Mouse (Mus musculus) c-Kit-positive CD71-positive TER-119-positive erythroid progenitor cells, embryonic 14.5 days (primary cell): ENCODE data around the gene Olfr196.
"Not testable (repeated sequence)": the region's sequence is repeated elsewhere in the genome, so short reads cannot be mapped to it uniquely, and the experiment has no call there.

ENCODE experiments used
- DNase-seq: peaks from one replicate; pipeline ENCODE4 v3.0.0-alpha.2; 2013; ENCODE audit warnings: low spot score

Olfr196 gene

DNA sequence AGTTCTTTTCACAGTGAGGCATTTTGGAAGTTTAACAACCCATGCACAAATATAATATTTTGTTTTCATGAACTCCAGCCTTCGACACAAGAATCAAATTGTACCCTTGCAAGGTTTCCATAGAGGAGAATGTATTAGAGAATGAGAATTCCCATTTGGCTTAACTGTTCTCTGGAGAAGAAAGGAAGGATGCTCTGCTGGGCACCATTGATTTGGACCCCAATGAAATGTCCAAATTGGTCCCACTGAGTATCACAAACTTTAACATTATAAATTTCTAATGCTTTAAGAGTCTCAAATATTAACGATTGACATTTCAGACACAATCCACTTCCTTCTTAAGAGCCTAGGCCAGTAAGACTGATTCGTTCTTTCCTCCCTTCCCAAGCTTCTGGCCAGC, at the start of gene Olfr196:
TSS of gene Olfr196 (minus strand) at position 101 of the 400 bp plus-strand sequence.
- DNase-seq, result no peak

DNA sequence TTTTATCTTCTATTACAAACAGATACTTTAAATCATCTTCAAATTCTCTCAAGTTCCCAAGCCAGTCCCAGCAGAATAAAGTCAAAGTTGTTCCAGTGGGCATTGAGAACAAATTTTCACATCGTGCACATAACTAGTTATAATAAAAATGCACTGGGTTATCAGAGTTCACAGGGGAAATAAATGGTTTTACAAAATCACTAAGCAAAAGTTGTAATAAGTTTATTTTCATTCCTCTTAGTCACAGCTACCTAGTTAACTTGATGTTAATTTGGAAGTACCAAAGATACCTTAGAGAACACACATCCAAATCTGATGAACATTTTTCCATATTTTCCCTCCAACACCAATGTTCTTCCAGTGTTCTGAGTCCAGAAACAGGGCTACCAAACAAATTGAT, 49.4 kb upstream of the Olfr196 start, which contains the start of gene Olfr199:
TSS of gene Olfr199 (minus strand) at position 101 of the 400 bp plus-strand sequence.
- DNase-seq, result not testable (repeated sequence)

DNA sequence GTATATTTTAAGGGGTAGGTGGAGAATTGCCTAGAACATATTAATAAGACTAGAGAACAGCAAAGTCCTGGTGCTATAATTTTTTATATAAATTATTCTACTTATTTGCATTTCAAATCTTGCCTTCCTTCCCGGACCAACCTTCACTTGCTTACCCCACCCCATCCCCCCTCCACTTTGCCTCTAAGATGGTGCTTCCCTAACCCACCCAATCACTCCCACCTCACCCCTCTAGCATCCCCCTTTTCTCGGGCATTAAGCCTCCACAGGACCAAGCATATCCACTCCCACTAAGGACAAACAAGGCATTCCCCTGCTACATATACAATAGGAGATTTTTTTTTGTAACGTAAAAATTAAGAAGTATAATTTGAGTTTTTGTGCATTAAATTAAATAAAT, 47.6 kb upstream of the Olfr196 start:
- DNase-seq, result not testable (repeated sequence)

DNA sequence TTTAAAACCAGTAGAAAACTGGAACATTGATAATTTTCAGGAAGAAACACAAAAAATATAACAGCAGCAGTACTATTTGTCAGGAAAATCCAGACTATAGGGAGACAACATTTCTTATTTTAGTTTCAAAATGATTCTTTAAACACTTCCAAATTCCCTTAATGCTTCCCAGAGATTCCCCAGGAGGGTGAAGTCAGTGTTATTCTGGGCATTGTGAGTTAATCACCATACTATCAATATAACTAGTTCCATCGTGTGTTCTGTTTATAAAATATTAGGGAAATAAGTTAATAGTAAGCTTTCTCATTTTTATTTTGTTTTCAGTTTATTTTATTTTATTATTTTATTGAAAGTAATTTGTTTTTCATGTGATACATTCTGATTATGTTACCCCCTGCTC, 33.2 kb upstream of the Olfr196 start, which contains the start of gene Olfr198:
TSS of gene Olfr198 (minus strand) at position 101 of the 400 bp plus-strand sequence.
- not testable (repeated sequence) for DNase-seq

DNA sequence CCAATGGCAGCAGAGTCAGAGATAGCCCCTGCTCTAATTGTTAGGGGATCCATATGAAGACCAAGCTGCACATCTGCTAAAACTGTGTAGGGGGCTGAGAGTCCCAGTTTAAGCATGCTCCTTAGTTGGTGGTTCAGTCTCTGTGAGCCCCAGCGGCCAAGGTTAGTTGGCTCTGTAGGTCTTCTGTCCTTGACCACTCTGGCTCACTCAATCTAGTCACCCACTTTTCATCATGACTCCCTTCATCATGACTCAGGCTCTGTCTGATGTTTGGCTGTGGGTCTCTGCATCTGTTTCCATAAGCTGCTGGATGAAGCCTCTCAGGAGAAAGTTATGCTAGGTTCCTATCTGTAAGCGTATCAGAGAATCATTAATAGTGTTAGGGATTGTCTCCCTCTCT, 18.3 kb downstream of the Olfr196 start:
- no peak for DNase-seq

GRCm38 (mm10) chr16:59146746-59147145, 23.5 kb downstream of the Olfr196 start, which contains the start of gene Olfr195:
Gene Olfr195, plus strand, starts transcription at chr16:59147046.
- no peak for DNase-seq

GRCm38 (mm10) chr16:59141105-59141504, 29.1 kb downstream of the Olfr196 start:
- no peak for DNase-seq

DNA sequence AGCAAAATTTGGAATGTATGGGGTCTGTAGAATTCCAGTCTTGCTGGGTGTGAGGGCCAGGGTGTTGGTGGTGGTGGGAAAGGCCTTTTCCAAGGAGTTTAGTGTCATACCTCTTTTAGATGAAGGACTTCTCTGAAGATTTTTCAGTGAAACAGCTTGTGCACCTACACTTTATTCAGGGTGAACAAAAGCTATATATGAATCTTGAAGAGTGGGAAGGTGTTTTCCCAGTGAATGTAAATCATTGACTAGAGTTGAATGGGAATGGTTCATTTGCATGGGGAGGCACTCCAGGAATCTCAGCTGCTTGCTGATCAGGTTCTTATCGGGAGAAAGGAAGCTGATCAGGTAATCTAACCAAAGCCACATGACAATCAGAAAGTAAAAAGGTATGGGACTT, 39.5 kb downstream of the Olfr196 start:
- DNase-seq, result no peak

DNA sequence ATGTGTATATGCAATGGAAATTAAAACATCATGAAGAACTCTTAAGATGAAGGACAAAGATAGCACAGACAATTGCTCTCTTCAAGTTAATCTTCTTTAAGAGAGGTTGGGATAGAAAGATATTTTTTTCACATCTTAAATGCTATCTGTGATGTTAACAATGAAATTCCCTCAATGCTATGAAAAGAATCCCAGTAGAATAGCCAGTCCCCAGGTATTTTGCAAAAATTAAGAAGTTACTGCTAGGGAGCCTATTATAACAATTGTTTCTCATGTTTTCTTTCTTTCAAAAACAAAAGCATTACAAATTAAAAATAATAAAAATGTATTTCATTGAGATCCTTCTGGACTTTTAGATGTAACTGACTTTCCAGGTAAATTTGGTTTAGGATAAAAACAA, 49.3 kb downstream of the Olfr196 start, which contains the start of gene Olfr194:
TSS of gene Olfr194 (minus strand) at position 101 of the 400 bp plus-strand sequence.
- DNase-seq, result no peak
